Mouse (Mus musculus) liver, embryonic 14.5 days (tissue): ENCODE measurements around the gene Itga1.

ENCODE experiments used
- CTCF ChIP-seq: IDR thresholded peaks from 2 replicates; pipeline ENCODE4 v1.5.1; 2016; ENCODE audit warnings: antibody characterized with exemption, low read depth, control low read depth
- EP300 ChIP-seq: IDR thresholded peaks from 2 replicates; pipeline ENCODE4 v1.6.1; 2016; ENCODE audit warnings: antibody characterized with exemption, low read depth

DNA sequence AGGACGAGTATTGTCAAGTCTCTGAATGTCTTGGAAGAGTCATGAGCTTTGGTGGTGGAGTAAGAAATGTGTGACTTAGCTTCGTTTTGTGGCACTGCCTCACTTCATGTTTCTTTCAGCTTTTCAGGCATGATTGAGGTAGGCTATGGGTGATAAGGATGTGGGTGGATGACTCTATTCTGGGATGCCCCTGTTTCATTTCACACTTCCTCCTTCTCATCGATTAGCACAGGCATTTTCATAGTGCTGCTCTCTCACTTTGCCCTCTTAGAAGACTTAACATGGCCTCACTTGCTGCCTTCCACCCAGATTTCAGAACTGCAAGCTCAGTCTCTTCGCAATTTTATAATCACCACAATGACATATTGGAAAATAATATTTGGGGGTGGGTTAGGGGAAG, 102.2 kb downstream of the Itga1 start:
- TF ChIP-seq EP300: no peak
- no peak for TF ChIP-seq CTCF
